Mouse (Mus musculus) heart, embryonic 10.5 days (tissue): ENCODE measurements around the gene Sugt1. TPM values are rescaled to one million over a fixed set of nuclear protein-coding genes. Genes with fewer than 3 reads are reported as not detected.

Experiments used
- DNase-seq: peaks from one replicate; pipeline ENCODE4 v3.0.0-alpha.2; 2017; ENCODE audit warnings: low spot score
- H3K27ac ChIP-seq: fragments of 300-500 bp; sonication (generic); 2 replicates; pipeline ENCODE4 v1.5.1; 2016; ENCODE audit warnings: mild to moderate bottlenecking
- H3K27me3 ChIP-seq: fragments of 300-500 bp; sonication (generic); 2 replicates; pipeline ENCODE4 v1.6.1; 2016; ENCODE audit warnings: mild to moderate bottlenecking; ENCODE audit not compliant: poor library complexity, insufficient read depth, severe bottlenecking
- H3K36me3 ChIP-seq: fragments of 300-500 bp; sonication (generic); 2 replicates; pipeline ENCODE4 v1.6.1; 2016; ENCODE audit warnings: mild to moderate bottlenecking, moderate library complexity
- H3K4me1 ChIP-seq: fragments of 300-500 bp; sonication (generic); 2 replicates; pipeline ENCODE4 v1.6.1; 2016; ENCODE audit warnings: mild to moderate bottlenecking
- H3K4me3 ChIP-seq: fragments of 300-500 bp; sonication (generic); 2 replicates; pipeline ENCODE4 v1.5.1; 2016; ENCODE audit warnings: mild to moderate bottlenecking, moderate library complexity
- H3K9me3 ChIP-seq: fragments of 300-500 bp; sonication (generic); 2 replicates; pipeline ENCODE4 v1.6.1; 2016; ENCODE audit warnings: mild to moderate bottlenecking, moderate library complexity
- WGBS: fragments of 180-500 bp; shearing (Covaris S2); methylation state at CpG from one replicate; pipeline ENCODE4 v1.1.7; 2016; 5-methylcytosine and 5-hydroxymethylcytosine counted together
- polyA plus RNA-seq: library from polyadenylated mRNA; unstranded; fragments of >200 nt; fragmentation: Nextera tagmentation; extraction: Ambion mirVana; gene quantifications from 2 replicates; pipeline ENCODE4 v1.2.1, GENCODE M21; 2016

The Sugt1 gene
- polyA plus RNA-seq, 1 experiment from 2014 or later = 123 TPM

DNA sequence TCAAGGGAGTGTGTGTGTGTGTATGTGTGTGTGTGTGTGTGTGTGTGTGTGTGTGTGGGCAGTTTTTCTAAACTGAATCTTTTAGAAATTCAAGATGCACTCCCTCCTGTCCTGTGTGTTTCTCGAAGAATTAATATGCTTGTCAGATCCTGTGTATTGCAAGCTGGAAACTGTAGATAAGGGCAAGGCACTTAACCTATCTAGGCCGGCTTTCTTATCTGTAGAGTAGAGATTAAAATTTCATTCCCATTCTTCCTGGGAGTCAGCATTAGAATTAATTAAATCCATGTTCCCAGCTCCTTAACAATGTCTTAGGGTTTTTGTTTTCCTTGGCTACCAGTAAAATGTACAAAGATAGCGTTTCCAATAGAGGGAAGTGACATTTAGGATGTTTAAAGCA lies 33.7 kb downstream of the Sugt1 start:
- no peak overlapping the region for H3K27ac ChIP-seq

DNA sequence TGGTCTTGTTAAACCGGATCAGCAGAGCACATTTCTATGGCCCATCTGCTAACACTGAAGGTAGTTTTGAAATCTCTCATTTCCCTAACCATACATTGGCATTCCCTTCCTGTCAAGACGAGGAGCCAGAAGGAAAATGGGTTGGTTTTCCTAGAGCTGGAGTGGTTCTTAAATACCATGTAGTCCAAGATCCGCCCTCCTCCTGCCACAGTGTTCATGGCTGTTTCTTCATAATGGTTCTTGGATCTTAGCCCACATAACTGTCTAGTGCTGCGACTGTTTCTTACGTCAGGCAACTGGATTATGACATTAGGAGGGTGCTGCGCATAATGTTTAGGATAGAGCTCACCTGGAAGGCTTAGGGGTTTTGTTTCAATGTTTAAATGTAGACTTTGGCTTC lies 44.8 kb downstream of the Sugt1 start:
- DNase-seq = no peak
- H3K36me3 ChIP-seq = peaks cover 42% of the 10 kb centered on the region

More for the DNA sequence above, 33.7 kb downstream of the Sugt1 start:
- no peaks in the 10 kb centered on the region for H3K4me1 ChIP-seq
- no peaks in the 10 kb centered on the region for H3K9me3 ChIP-seq
- DNase-seq = no peak
- WGBS = 32% methylated on average over 3 of the region's 3 CpGs
- no peak overlapping the region for H3K4me3 ChIP-seq
- H3K36me3 ChIP-seq = peaks cover 60% of the 10 kb centered on the region
- no peaks in the 10 kb centered on the region for H3K27me3 ChIP-seq

DNA sequence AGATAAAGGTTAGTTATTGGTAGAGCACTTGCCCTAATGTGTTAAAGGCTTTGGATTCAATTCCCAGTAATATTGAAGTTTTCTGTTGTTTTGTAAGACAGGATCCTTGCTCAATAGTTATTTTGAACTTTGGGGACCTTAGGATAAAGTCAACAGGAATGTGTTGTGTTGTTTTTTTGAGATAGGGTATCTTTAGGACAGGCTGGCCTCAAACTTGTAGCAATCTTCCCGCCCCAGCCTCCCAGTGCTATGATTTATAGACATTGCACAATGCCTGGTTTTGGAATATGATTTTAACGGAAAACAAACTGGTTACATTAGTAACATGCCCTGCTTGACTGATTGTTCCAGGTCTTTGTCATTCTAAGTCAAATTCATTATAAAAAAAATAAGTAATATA lies 45.7 kb downstream of the Sugt1 start:
- Histone ChIP-seq H3K36me3 (peaks cover 37% of the 10 kb centered on the region), H3K9me3 (no peaks in the 10 kb centered on the region), H3K27me3 (no peaks in the 10 kb centered on the region), H3K4me3 (no peak overlapping the region), H3K27ac (no peak overlapping the region), H3K4me1 (0 out of 2 replicates have a peak, but pooled peaks cover 3% of the 10 kb centered on the region)
- 92% methylated on average over 2 of the region's 2 CpGs for WGBS
- DNase-seq = no peak

More for the DNA sequence above, 44.8 kb downstream of the Sugt1 start:
- Histone ChIP-seq H3K27me3 (no peaks in the 10 kb centered on the region), H3K4me3 (no peak overlapping the region), H3K4me1 (no peaks in the 10 kb centered on the region), H3K27ac (no peak overlapping the region), H3K9me3 (no peaks in the 10 kb centered on the region)
- 93% methylated on average over 6 of the region's 6 CpGs for WGBS

DNA sequence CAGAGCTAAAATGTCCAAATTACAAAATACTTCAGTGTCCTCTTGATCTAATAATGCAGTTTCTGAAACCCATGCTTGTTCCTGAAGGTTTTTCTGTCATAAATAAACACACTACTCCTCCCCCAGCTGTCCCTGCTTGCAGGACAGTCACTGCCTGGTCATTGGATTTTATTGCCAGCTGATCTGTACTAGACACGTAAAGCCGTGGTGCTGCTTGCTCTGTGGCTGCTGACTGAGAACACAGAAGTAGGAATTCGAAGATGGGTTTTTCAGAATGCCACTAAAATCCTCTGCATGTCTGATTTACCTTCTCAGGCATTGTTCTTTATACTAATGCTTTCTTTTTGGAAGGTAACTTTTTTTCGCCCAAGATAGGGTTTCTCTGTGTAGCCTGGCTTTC lies 49.3 kb downstream of the Sugt1 start:
- no peaks in the 10 kb centered on the region for H3K9me3 ChIP-seq
- 76% methylated on average over 4 of the region's 4 CpGs for WGBS
- peaks cover 3% of the 10 kb centered on the region; the same call in 1 of the 2 replicates for H3K4me1 ChIP-seq
- H3K36me3 ChIP-seq = peaks cover 8% of the 10 kb centered on the region; the same call in 1 of the 2 replicates
- H3K4me3 ChIP-seq = no peak overlapping the region
- no peak overlapping the region for H3K27ac ChIP-seq
- DNase-seq = no peak
- no peaks in the 10 kb centered on the region for H3K27me3 ChIP-seq

DNA sequence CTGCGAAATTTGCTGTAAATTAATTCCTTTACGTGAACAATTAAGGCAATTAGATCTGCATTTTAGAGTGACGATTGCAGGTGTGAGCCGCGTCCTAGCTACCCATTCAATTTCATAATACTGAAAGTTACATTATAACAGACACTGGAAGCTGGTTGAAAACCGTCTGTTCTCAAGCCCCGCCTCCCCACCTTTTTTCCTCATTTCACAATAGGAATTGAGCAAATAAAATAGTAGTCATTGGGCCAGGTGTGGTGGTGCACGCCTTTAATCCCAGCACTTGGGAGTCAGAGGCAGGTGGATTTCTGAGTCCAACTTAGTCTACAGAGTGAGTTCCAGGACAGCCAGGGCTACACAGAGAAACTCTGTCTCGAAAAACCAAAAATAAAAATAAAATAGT lies 54.6 kb downstream of the Sugt1 start:
- WGBS = 84% methylated on average over 9 of the region's 9 CpGs
- Histone ChIP-seq H3K4me3 (no peak overlapping the region), H3K36me3 (no peaks in the 10 kb centered on the region), H3K4me1 (peaks cover 14% of the 10 kb centered on the region), H3K9me3 (no peaks in the 10 kb centered on the region), H3K27ac (no peak overlapping the region), H3K27me3 (no peaks in the 10 kb centered on the region; the same call in 1 of the 2 replicates)
- no peak for DNase-seq

DNA sequence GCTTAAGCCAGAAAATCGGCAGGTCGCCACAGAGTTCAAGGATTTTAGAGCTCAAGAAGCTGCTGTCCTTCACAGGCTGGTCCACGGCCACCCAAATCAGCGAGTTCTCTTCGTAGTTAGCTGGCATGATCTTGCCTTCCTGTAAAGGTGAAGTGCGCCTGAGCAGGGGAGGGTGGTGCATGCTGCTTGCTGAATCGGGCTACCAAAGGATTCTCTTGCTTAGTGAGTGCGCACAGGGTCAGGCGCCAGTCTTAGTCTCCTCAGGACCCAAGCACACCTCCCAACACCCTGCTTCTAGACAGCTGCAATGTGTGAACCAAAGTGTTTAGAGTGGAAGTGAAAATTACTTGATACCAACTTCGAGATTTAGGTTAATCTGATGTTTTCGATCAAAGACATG lies 57.9 kb downstream of the Sugt1 start:
- peak overlapping the region; percentile 47 for H3K4me3 ChIP-seq
- H3K27me3 ChIP-seq = no peaks in the 10 kb centered on the region; the same call in 1 of the 2 replicates
- WGBS = 12% methylated on average over 11 of the region's 11 CpGs
- peaks cover 11% of the 10 kb centered on the region for H3K4me1 ChIP-seq
- no peak overlapping the region for H3K27ac ChIP-seq
- no peaks in the 10 kb centered on the region for H3K9me3 ChIP-seq
- no peak for DNase-seq
- no peaks in the 10 kb centered on the region for H3K36me3 ChIP-seq

DNA sequence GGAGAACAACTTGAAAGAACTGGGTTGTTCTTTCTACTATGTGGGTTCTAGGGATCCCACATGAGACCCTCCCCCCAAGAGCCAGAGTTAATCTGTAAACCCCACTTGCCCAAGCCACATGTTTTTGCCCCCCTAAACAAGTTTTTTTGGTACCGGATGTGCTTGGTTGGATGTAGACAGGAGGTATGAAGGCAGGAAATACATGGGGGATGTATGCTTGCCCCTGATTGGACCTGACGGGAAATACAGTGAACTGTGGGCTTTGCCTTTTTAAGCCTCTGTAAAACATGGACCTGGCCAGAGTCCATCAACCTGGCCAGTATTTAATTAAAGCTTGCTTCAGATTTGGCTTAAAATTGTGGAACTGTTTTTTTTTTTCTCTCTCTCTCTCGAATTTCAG lies 62.2 kb downstream of the Sugt1 start:
- Histone ChIP-seq H3K27me3 (no peaks in the 10 kb centered on the region), H3K27ac (no peak overlapping the region), H3K36me3 (no peaks in the 10 kb centered on the region), H3K9me3 (no peaks in the 10 kb centered on the region), H3K4me3 (no peak overlapping the region), H3K4me1 (peaks cover 8% of the 10 kb centered on the region)
- 71% methylated on average over 3 of the region's 3 CpGs for WGBS
- no peak for DNase-seq

DNA sequence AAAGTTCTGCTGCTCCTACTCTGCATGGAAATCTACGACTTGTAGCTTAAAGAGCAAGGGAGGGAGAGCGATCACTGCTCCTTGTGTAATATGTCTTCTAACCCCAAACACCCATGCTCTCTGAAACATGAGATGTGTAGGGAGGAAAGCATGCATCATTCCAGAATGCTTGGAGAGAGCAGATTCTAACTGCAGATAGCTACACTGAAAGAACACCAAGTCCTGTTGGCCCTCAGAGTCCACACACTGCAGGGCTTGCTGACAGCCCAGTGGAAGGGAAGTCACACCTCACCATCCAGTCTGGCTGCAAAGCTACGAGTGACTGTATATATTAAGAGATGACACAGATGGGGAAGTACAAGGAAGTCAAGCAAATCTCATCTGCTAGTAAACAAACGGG lies 65.2 kb downstream of the Sugt1 start:
- H3K4me1 ChIP-seq = no peaks in the 10 kb centered on the region
- H3K9me3 ChIP-seq = no peaks in the 10 kb centered on the region
- no peak for DNase-seq
- no peak overlapping the region for H3K4me3 ChIP-seq
- WGBS = 63% methylated on average over 4 of the region's 4 CpGs
- no peaks in the 10 kb centered on the region for H3K27me3 ChIP-seq
- H3K27ac ChIP-seq = no peak overlapping the region
- H3K36me3 ChIP-seq = no peaks in the 10 kb centered on the region

DNA sequence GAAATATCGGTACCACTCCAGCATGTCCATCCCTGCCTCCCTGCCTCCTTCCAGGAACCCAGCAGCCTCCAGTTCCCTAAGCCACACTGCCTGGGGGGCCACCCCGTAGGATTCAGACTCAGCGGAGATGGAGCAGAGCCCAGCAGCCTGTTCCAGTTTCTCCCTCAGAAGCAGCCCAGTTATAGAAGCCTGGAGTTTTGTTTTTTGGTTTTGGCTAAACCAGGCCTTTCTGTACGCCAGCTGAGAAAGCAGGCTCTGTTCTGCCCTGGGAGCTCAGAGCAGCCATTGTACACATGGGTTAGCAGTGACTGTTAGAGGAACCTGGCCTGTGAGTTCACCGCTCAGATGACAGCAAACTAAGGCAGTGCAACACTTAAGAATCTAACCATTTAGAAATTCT lies 70.8 kb downstream of the Sugt1 start:
- Histone ChIP-seq H3K4me1 (peaks cover 9% of the 10 kb centered on the region; the same call in 1 of the 2 replicates), H3K36me3 (no peaks in the 10 kb centered on the region), H3K4me3 (no peak overlapping the region), H3K27me3 (peaks cover 16% of the 10 kb centered on the region), H3K9me3 (no peaks in the 10 kb centered on the region), H3K27ac (no peak overlapping the region)
- 70% methylated on average over 5 of the region's 5 CpGs for WGBS
- DNase-seq = no peak

DNA sequence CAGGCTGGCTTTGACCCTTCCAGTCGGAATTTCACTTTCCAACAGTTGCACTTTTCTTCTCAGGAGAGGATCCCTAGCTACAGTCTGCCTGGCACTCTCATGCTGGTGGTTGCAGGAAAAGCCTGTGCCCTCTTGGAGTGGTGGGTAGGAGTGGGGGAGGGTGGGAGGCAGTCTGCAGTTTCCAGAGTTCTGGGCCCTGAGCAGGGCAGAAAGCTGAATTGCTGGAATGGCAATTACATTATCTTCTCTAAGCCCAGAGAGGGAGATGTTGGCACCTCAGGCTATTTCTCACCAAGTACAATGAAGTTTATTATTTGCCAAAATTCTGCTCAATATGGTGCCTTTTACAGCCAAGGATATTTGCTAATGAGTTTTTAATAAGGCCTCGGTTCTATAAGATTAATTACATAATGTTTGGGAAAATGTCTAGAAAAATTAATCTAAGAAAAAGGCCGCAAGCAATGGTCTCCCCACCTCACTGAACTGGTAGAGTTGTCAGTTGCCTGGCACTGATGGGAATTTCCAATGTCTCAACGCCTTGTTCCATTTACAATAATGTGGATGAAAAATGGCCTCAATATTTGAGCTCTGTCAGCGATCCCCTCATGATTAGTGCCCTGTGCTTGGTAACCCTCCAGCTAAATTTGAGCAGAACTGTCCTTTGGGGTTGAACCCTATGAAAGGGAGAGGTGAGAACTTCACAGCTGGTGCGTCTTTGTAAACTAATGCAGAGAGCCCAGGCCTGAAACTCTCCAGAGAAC lies 71.4 kb downstream of the Sugt1 start:
- Histone ChIP-seq H3K36me3 (no peaks in the 10 kb centered on the region), H3K27me3 (peaks cover 16% of the 10 kb centered on the region), H3K4me1 (peaks cover 9% of the 10 kb centered on the region; the same call in 1 of the 2 replicates), H3K4me3 (no peak overlapping the region), H3K9me3 (no peaks in the 10 kb centered on the region), H3K27ac (no peak overlapping the region)
- DNase-seq = no peak
- WGBS = 71% methylated on average over 6 of the region's 6 CpGs

DNA sequence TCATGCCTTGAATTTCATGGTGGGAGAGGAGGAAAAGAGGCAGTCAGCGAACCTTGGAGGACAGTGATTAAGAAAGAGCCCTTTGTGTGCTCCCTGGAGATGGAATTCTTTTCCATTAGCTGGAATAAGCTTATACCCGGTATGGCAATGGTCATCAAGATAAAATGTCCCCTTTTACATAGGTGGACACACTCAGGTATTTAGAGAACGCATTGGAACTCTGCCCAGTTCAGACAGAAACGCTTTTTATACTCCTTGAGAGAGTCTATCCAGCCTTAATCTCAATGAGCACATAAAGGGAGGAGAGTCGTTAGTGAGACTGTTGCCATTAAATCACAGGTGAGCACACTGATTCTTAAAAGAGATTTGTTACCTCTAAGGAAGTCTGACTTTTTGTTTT lies 73.0 kb downstream of the Sugt1 start:
- H3K27ac ChIP-seq = no peak overlapping the region
- H3K4me3 ChIP-seq = no peak overlapping the region
- H3K36me3 ChIP-seq = no peaks in the 10 kb centered on the region
- 51% methylated on average over 5 of the region's 5 CpGs for WGBS
- no peak for DNase-seq
- H3K27me3 ChIP-seq = peaks cover 16% of the 10 kb centered on the region
- no peaks in the 10 kb centered on the region for H3K9me3 ChIP-seq
- peaks cover 9% of the 10 kb centered on the region; the same call in 1 of the 2 replicates for H3K4me1 ChIP-seq

DNA sequence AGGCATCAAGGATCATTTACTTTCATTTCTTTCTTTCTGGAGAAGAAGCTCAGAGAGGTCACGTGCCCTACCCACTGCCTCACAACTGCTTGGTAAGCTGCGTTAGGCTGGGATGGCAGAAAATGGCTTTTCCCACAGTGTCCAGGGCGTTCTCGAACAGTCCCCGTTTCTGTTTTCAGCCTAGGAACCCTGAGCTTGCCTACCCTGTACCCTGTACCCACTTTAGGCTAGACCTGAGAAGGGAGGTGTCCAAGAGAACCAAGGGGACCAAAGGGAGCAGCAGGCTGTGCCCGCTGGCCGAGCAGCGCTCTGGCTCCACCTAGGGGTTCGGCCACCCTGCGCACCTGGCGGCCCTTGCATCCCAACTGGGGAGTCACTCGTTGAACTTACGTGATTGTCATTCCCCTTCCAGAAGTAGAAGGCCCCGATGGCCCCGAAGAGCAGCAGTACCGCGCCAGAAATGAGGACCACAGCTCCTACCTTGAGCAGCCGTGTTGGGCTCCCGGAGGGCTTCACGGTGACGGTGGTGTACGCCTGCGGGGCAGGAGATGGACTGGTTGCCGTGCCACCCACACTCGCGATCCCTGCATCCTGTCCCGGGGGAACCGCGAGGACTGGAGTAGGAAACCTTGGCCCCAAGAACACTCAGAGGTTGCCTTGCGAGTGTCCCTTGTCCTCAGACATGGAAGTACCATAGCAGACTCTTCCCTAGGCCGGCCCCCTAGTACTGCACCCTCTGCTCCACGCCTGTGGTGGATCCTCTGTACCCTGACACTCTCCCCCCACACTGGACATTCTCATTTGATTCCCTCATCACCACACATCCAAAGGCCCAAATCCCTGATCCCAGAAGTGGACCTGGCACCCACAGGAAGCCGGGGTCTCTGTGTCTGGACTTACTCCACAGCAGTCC lies 73.8 kb downstream of the Sugt1 start:
- DNase-seq = peak; percentile 78
- Histone ChIP-seq H3K9me3 (no peaks in the 10 kb centered on the region), H3K36me3 (no peaks in the 10 kb centered on the region), H3K4me1 (peaks cover 9% of the 10 kb centered on the region; the same call in 1 of the 2 replicates), H3K27me3 (peaks cover 16% of the 10 kb centered on the region), H3K27ac (no peak overlapping the region), H3K4me3 (peak overlapping the region; percentile 48)
- WGBS = 17% methylated on average over 33 of the region's 33 CpGs

DNA sequence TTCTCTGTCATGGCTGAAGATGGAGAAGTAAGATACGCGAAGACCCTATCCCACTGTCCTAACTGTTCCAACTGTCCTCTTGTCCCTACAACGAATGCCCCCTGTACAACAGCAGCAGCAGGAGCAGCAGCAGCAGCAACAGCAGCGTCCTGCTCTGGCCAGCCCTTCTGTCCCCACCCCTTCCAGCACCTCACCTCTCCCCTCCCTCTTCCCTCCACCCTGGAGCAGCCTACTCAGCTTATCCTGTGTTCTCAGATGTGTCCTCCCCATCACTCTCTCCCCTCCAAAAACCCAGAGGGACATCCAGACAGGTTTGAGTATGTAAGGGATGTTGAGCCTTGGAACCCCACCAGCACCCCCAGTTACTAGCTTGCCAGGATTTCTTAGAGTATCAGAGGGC lies 74.5 kb downstream of the Sugt1 start, which contains the start of gene Cnmd:
Gene Cnmd (minus strand): TSS at position 170 of the 400 bp plus-strand sequence.
- Histone ChIP-seq H3K27me3 (peaks cover 16% of the 10 kb centered on the region), H3K27ac (no peak within 1 kb of the TSS), H3K36me3 (no peaks in the 10 kb centered on the region), H3K4me1 (peaks cover 9% of the 10 kb centered on the region; the same call in 1 of the 2 replicates), H3K4me3 (peak within 1 kb of the TSS; percentile 48), H3K9me3 (no peaks in the 10 kb centered on the region)
- WGBS = 55% methylated on average over 4 of the region's 4 CpGs
- DNase-seq = no peak
